Mouse (Mus musculus): ENCODE measurements around the gene Bmp2. TPM values are rescaled to one million over a fixed set of nuclear protein-coding genes. Genes with fewer than 3 reads are reported as not detected.
A peak's percentile ranks its signal among the peaks of the same experiment; 100 is the strongest.

The Bmp2 gene
- polyA plus RNA-seq, 1 experiment from 2014 or later, result 31.2 TPM

DNA sequence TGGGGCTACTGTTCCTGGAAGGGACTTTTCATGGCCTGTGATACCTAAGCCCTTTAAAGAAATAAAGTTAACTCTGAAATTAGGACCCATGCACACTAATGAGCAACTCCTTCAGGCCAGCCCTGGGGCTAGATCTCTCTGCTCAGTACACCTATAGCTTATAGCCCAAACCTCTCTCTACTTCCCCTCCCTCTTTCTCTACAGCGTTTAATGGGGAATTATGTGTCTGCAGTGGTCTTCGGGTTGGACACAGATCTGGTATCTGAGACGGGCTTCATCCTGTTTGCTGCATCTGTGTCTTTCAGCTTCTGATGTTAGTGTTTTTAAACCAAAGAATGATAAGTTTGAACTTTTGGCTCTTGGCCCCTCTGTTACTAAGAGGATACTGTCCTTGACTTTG lies 18.9 kb upstream of the Bmp2 start:
- Histone ChIP-seq H3K4me3 (ENCODE audit: low read depth, low read length) (no peak overlapping the region), H3K9me3 (ENCODE audit: control insufficient read depth, low read length) (no peaks in the 10 kb centered on the region), H3K27me3 (ENCODE audit: control insufficient read depth, insufficient read depth, low read length) (no peaks in the 10 kb centered on the region), H3K27ac (replicated peaks) (no peak overlapping the region), H3K4me1 (replicated peaks; ENCODE audit: control insufficient read depth, insufficient read depth) (no peaks in the 10 kb centered on the region), H3K4me2 (replicated peaks; ENCODE audit: low read depth) (no peak overlapping the region), H3K36me3 (ENCODE audit: control insufficient read depth, insufficient read depth, low read length) (no peaks in the 10 kb centered on the region), H3K9ac (ENCODE audit: low read length) (no peak overlapping the region)
- DNase-seq (ENCODE audit: low spot score) (no peak), ATAC-seq (ENCODE audit: low FRiP score, low TSS enrichment) (no peak)
- TF ChIP-seq CTCF (IDR thresholded peaks at IDR 0.05; ENCODE audit: low read depth) (no peak), EP300 (optimal IDR thresholded peaks at IDR 0.05) (no peak)
- WGBS, result 68% methylated on average over 3 of the region's 3 CpGs

DNA sequence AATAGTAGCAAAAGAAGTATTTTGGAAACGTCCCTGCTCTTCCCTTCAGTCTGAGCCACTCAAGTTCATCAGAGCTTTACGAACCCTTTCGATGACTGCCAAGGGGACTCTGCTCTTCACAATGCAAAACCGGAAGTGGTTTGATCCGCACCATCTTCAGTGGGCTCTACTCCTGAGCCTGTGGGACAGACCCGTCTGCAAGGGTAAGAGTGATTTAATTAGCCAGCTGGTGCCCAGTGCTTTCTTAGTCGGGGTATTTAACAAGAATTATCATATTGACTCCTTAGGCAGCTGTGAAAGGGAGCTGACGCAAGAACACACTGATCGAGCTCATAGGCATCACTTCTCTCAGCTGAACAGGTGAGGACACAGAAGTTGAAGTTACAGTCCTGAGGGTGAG lies 16.5 kb upstream of the Bmp2 start:
- WGBS, result 85% methylated on average over 9 of the region's 9 CpGs
- no peak overlapping the region for H3K4me3 ChIP-seq (ENCODE audit: low read depth, low read length)
- H3K4me1 ChIP-seq (replicated peaks; ENCODE audit: control insufficient read depth, insufficient read depth), result no peaks in the 10 kb centered on the region
- TF ChIP-seq EP300 (optimal IDR thresholded peaks at IDR 0.05) (no peak), CTCF (IDR thresholded peaks at IDR 0.05; ENCODE audit: low read depth) (no peak)
- H3K27ac ChIP-seq (replicated peaks), result no peak overlapping the region
- no peaks in the 10 kb centered on the region for H3K27me3 ChIP-seq (ENCODE audit: control insufficient read depth, insufficient read depth, low read length)
- ATAC-seq (ENCODE audit: low FRiP score, low TSS enrichment), result no peak
- no peak for DNase-seq (ENCODE audit: low spot score)
- H3K9ac ChIP-seq (ENCODE audit: low read length), result no peak overlapping the region
- no peaks in the 10 kb centered on the region for H3K36me3 ChIP-seq (ENCODE audit: control insufficient read depth, insufficient read depth, low read length)
- no peaks in the 10 kb centered on the region for H3K9me3 ChIP-seq (ENCODE audit: control insufficient read depth, low read length)
- H3K4me2 ChIP-seq (replicated peaks; ENCODE audit: low read depth), result no peak overlapping the region

DNA sequence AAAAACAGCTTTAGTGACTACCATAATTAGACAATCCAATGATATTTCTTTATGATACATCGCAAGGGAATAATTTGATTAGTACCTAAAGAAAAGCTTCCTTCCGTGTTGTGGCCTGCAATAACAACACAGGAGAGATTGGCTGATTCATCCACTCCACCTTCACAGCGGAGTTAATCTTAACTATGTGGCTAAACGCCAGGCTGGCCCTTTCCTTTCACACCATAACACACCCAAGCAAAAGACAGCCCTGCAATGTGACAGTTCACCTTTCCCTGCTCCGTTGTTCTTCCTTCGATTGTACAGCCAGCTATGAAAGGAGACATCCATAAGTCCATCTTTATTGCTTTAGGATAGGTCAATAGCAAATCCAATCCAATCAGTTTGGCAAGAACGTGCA lies 15.1 kb upstream of the Bmp2 start:
- H3K9me3 ChIP-seq (ENCODE audit: control insufficient read depth, low read length), result no peaks in the 10 kb centered on the region
- 55% methylated on average over 7 of the region's 7 CpGs for WGBS
- no peak overlapping the region for H3K9ac ChIP-seq (ENCODE audit: low read length)
- no peaks in the 10 kb centered on the region for H3K4me1 ChIP-seq (replicated peaks; ENCODE audit: control insufficient read depth, insufficient read depth)
- DNase-seq (ENCODE audit: low spot score) (peak; percentile 52), ATAC-seq (ENCODE audit: low FRiP score, low TSS enrichment) (peak; percentile 80)
- H3K27ac ChIP-seq (replicated peaks), result no peak overlapping the region
- no peak for TF ChIP-seq CTCF (IDR thresholded peaks at IDR 0.05; ENCODE audit: low read depth)
- H3K27me3 ChIP-seq (ENCODE audit: control insufficient read depth, insufficient read depth, low read length), result no peaks in the 10 kb centered on the region
- no peaks in the 10 kb centered on the region for H3K36me3 ChIP-seq (ENCODE audit: control insufficient read depth, insufficient read depth, low read length)
- H3K4me3 ChIP-seq (ENCODE audit: low read depth, low read length), result no peak overlapping the region
- no peak overlapping the region for H3K4me2 ChIP-seq (replicated peaks; ENCODE audit: low read depth)

DNA sequence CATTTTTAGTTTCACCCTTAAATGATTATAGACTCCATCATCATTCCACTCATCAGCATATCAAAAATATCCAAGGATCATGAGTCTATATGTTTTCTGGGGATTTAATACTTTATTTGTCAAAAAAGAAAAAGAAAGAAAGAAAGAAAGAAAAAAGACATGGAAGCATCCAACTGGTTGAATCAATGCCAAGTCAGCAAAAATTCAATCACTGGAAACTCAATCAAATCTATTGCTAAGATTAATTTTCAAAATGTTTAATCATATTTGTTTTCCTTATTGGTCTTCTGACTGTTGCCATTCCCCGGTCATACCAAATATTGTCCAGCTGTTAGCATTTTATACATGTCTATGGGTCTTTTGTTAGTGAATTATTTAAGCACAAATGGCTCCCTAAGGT lies 11.3 kb upstream of the Bmp2 start:
- TF ChIP-seq CTCF (IDR thresholded peaks at IDR 0.05; ENCODE audit: low read depth), result no peak
- TF ChIP-seq EP300 (optimal IDR thresholded peaks at IDR 0.05), result no peak
- ATAC-seq (ENCODE audit: low FRiP score, low TSS enrichment) (no peak), DNase-seq (ENCODE audit: low spot score) (no peak)
- Histone ChIP-seq H3K27ac (replicated peaks) (no peak overlapping the region), H3K4me1 (replicated peaks; ENCODE audit: control insufficient read depth, insufficient read depth) (no peaks in the 10 kb centered on the region), H3K9ac (ENCODE audit: low read length) (no peak overlapping the region), H3K36me3 (ENCODE audit: control insufficient read depth, insufficient read depth, low read length) (no peaks in the 10 kb centered on the region), H3K4me3 (ENCODE audit: low read depth, low read length) (no peak overlapping the region), H3K4me2 (replicated peaks; ENCODE audit: low read depth) (no peak overlapping the region), H3K27me3 (ENCODE audit: control insufficient read depth, insufficient read depth, low read length) (no peaks in the 10 kb centered on the region), H3K9me3 (ENCODE audit: control insufficient read depth, low read length) (no peaks in the 10 kb centered on the region)
- WGBS, result 83% methylated on average over 1 of the region's 1 CpGs

DNA sequence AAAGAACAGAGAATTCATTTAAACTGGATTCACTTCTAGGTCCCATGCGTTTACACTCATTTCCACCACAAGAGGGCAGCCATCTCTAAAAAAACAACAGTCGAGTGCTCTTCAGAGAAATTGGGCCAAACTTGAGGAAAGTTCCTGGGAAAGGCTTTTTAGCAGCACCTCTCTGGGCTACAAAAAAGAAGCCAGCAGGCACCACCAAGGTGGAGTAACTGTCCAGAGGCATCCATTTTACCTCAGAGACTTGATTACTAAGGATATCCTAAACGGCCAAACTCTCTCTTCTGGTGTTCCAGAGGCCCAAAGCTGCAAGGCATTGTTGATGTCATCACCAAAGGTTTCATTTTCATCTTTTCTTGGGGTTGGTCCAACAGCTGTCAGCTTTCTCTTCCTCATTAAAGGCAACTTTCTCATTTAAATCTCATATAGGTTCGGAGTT lies 1.7 kb upstream of the Bmp2 start:
- Histone ChIP-seq H3K9ac (ENCODE audit: low read length) (no peak overlapping the region), H3K4me3 (ENCODE audit: low read depth, low read length) (no peak overlapping the region), H3K4me1 (replicated peaks; ENCODE audit: control insufficient read depth, insufficient read depth) (no peaks in the 10 kb centered on the region), H3K27ac (replicated peaks) (no peak overlapping the region), H3K9me3 (ENCODE audit: control insufficient read depth, low read length) (no peaks in the 10 kb centered on the region), H3K36me3 (ENCODE audit: control insufficient read depth, insufficient read depth, low read length) (no peaks in the 10 kb centered on the region), H3K27me3 (ENCODE audit: control insufficient read depth, insufficient read depth, low read length) (no peaks in the 10 kb centered on the region), H3K4me2 (replicated peaks; ENCODE audit: low read depth) (no peak overlapping the region)
- 26% methylated on average over 4 of the region's 4 CpGs for WGBS
- DNase-seq (ENCODE audit: low spot score), result peak; percentile 61
- no peak for ATAC-seq (ENCODE audit: low FRiP score, low TSS enrichment)
- no peak for TF ChIP-seq EP300 (optimal IDR thresholded peaks at IDR 0.05)
- TF ChIP-seq CTCF (IDR thresholded peaks at IDR 0.05; ENCODE audit: low read depth), result peak; percentile 86

DNA sequence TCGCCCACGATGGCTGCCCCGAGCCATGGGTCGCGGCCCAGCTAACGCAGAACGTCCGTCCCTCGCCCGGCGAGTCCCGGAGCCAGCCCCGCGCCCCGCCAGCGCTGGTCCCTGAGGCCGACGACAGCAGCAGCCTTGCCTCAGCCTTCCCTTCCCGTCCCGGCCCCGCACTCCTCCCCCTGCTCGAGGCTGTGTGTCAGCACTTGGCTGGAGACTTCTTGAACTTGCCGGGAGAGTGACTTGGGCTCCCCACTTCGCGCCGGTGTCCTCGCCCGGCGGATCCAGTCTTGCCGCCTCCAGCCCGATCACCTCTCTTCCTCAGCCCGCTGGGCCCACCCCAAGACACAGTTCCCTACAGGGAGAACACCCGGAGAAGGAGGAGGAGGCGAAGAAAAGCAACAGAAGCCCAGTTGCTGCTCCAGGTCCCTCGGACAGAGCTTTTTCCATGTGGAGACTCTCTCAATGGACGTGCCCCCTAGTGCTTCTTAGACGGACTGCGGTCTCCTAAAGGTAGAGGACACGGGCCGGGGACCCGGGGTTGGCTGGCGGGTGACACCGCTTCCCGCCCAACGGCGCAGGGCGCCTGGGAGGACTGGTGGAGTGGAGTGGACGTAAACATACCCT lies 995 bp downstream of the Bmp2 start:
- H3K4me1 ChIP-seq (replicated peaks; ENCODE audit: control insufficient read depth, insufficient read depth), result no peaks in the 10 kb centered on the region
- ATAC-seq (ENCODE audit: low FRiP score, low TSS enrichment), result peak; percentile 13; the same call in 1 of the 2 replicates
- peak overlapping the region; percentile 89 for H3K27ac ChIP-seq (replicated peaks)
- under 1% methylated on average over 47 of the region's 48 CpGs for WGBS
- peak overlapping the region; percentile 75 for H3K4me3 ChIP-seq (ENCODE audit: low read depth, low read length)
- H3K9ac ChIP-seq (ENCODE audit: low read length), result peak overlapping the region; percentile 89
- H3K27me3 ChIP-seq (ENCODE audit: control insufficient read depth, insufficient read depth, low read length), result no peaks in the 10 kb centered on the region
- peak overlapping the region; percentile 90 for H3K4me2 ChIP-seq (replicated peaks; ENCODE audit: low read depth)
- H3K9me3 ChIP-seq (ENCODE audit: control insufficient read depth, low read length), result no peaks in the 10 kb centered on the region
- no peaks in the 10 kb centered on the region for H3K36me3 ChIP-seq (ENCODE audit: control insufficient read depth, insufficient read depth, low read length)
- peak; percentile 54 for DNase-seq (ENCODE audit: low spot score)
- peak; percentile 40 for TF ChIP-seq CTCF (IDR thresholded peaks at IDR 0.05; ENCODE audit: low read depth)
- TF ChIP-seq EP300 (optimal IDR thresholded peaks at IDR 0.05), result no peak
